Mouse (Mus musculus): ENCODE measurements at regions not wholly inside any gene's neighbourhood (a gene's known extent, or its start where the extent isn't known, plus 50 kb on each side); places are given as distances from the start of the nearest gene placed in this dataset.

DNA sequence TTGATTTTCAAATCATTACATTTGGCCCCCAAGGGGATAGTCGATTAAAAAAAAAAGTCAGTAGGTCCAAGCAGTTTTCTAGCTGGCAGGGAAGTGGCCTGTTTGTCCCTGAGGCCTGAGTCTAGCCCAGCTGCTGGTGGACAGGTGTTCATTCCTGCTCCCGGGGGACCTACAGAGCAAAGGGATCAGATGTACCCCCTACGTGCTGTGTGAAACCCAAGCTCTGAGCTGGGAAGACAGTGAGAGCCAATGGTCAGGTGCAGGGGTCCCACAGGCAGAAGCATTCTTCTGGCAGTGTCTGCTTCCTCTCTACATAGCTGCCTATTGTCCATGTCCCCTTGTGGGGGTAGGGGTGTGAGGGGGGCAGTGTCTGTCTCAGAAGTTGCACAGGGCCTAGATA lies 653.2 kb upstream of the 3110018I06Rik start:
- Histone ChIP-seq H3K9me3 (replicated peaks) (no peaks in the 10 kb centered on the region), H3K4me3 (no peak overlapping the region), H3K4me2 (no peak overlapping the region), H3K27me3 (no peaks in the 10 kb centered on the region), H3K4me1 (peaks cover 22% of the 10 kb centered on the region), H3K27ac (no peak overlapping the region), H3K36me3 (ENCODE audit: poor library complexity, severe bottlenecking) (no peaks in the 10 kb centered on the region), H3K9ac (no peak overlapping the region)
- 83% methylated on average over 3 of the region's 3 CpGs for WGBS
- no peak for ATAC-seq

DNA sequence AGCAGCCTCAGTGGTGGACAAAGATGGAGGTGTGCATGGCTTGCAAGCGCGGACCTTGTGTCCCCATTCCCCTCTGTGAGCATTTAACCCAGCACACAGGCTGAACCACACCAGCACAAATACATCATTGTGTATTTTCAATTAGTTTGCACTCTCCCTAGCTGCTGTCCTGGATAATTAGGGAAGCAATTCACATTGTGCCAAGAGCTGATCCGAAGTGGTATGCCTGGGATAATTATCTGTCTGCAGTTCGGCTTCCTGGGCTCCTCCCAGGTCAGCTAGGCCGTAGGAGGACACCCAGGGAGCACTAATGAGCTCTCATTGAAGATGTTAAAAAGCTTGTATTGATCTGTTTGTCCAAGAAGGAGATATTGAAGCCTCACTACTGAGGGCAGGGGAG lies 648.8 kb upstream of the 3110018I06Rik start:
- H3K36me3 ChIP-seq (ENCODE audit: poor library complexity, severe bottlenecking) = no peaks in the 10 kb centered on the region
- no peak overlapping the region for H3K9ac ChIP-seq
- peak; percentile 57; the same call in 1 of the 2 replicates for ATAC-seq
- no peaks in the 10 kb centered on the region for H3K9me3 ChIP-seq (replicated peaks)
- peaks cover 40% of the 10 kb centered on the region for H3K4me1 ChIP-seq
- H3K27ac ChIP-seq = peak overlapping the region; percentile 81
- H3K27me3 ChIP-seq = no peaks in the 10 kb centered on the region
- H3K4me3 ChIP-seq = no peak overlapping the region
- H3K4me2 ChIP-seq = peak overlapping the region; percentile 10; the same call in 1 of the 2 replicates
- WGBS = 5% methylated on average over 5 of the region's 5 CpGs

DNA sequence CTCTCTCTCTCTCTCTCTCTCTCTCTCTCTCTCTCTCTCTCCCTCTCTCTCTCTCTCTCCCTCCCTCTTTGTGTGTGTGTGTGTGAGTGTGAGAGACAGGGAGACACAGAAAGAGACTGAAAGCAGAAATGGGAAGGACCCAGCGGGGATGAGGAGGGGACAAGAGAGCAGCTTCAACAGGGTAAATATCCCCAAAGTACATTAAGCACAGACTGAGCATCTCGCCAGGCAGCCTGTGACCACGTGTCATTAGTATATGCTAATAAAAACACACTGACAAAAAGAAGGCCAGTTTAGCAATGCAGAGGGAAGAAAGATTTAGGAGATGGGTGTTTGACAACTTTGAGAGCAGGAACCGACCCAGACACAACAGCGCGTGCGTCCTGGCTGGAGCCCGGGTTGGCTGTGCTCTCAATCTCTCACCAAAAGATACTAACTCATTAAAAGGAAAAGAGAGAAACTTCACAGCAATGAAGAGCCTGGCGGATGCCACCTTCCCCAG lies 648.2 kb upstream of the 3110018I06Rik start:
- no peaks in the 10 kb centered on the region for H3K36me3 ChIP-seq (ENCODE audit: poor library complexity, severe bottlenecking)
- WGBS = 10% methylated on average over 9 of the region's 9 CpGs

GRCm38 (mm10) chr12:106841996-106842395 lies 646.4 kb upstream of the 3110018I06Rik start:
- H3K27me3 ChIP-seq = no peaks in the 10 kb centered on the region
- no peaks in the 10 kb centered on the region for H3K36me3 ChIP-seq (ENCODE audit: poor library complexity, severe bottlenecking)
- no peak overlapping the region for H3K4me3 ChIP-seq
- no peak overlapping the region for H3K4me2 ChIP-seq
- peak; percentile 71 for ATAC-seq
- peaks cover 40% of the 10 kb centered on the region for H3K4me1 ChIP-seq
- no peak overlapping the region for H3K9ac ChIP-seq
- 0 out of 2 replicates have a peak, but pooled peaks cover 3% of the 10 kb centered on the region for H3K9me3 ChIP-seq (replicated peaks)
- peak overlapping the region; percentile 81 for H3K27ac ChIP-seq
- WGBS = 37% methylated on average over 8 of the region's 8 CpGs

More for the DNA sequence above, 648.2 kb upstream of the 3110018I06Rik start:
- no peak; the same call in 1 of the 2 replicates for ATAC-seq
- Histone ChIP-seq H3K27ac (peak overlapping the region; percentile 81), H3K4me2 (peak overlapping the region; percentile 3), H3K9ac (no peak overlapping the region), H3K9me3 (replicated peaks) (no peaks in the 10 kb centered on the region), H3K4me1 (peaks cover 40% of the 10 kb centered on the region), H3K4me3 (no peak overlapping the region), H3K27me3 (no peaks in the 10 kb centered on the region)

DNA sequence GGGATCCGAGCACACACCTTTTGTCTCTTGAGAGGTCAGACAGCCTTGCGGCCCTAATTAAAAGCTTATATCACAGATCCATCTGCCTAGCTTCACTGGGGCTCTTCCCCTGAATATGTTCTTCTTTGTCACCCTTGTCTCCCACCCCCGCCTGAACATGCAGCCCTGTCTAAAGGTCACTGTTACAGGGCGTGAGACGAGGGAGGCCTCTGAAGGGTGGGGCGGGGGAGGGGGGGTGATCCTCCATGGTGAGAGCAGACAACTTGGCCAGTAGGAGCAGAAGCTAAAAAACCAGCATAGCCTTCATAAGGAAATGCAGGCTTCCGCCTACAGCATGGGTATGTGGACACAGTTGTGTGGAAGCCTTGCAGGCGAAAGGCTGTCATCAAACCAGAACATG lies 646.0 kb upstream of the 3110018I06Rik start:
- Histone ChIP-seq H3K36me3 (ENCODE audit: poor library complexity, severe bottlenecking) (no peaks in the 10 kb centered on the region), H3K9me3 (replicated peaks) (0 out of 2 replicates have a peak, but pooled peaks cover 3% of the 10 kb centered on the region), H3K9ac (no peak overlapping the region), H3K27me3 (no peaks in the 10 kb centered on the region), H3K4me2 (no peak overlapping the region), H3K27ac (peak overlapping the region; percentile 81), H3K4me3 (no peak overlapping the region), H3K4me1 (peaks cover 40% of the 10 kb centered on the region)
- 47% methylated on average over 8 of the region's 8 CpGs for WGBS
- no peak; the same call in 1 of the 2 replicates for ATAC-seq

DNA sequence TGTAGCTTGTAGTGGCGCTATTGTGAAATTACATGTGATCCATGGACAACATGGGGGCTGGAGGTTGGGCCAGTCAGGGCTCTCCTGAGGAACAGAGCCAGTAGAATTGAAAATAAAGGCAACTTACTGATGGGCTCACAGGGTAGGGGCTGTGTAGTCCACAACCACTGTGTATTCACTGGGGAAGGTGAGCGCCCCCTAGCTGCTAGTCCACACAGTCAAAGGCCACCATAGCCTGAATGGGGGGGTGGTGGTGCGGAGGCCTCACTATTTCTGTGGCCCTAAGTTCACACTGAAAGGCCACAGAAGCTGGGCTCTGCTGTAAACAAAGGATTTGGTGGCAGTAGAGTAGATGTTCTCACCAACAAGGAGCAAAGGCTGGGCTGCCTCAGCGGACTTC lies 636.8 kb upstream of the 3110018I06Rik start:
- Histone ChIP-seq H3K9ac (no peak overlapping the region), H3K36me3 (ENCODE audit: poor library complexity, severe bottlenecking) (no peaks in the 10 kb centered on the region), H3K9me3 (replicated peaks) (no peaks in the 10 kb centered on the region), H3K4me1 (no peaks in the 10 kb centered on the region), H3K4me2 (no peak overlapping the region), H3K4me3 (no peak overlapping the region), H3K27me3 (no peaks in the 10 kb centered on the region), H3K27ac (no peak overlapping the region)
- WGBS = 77% methylated on average over 4 of the region's 4 CpGs
- ATAC-seq = no peak

DNA sequence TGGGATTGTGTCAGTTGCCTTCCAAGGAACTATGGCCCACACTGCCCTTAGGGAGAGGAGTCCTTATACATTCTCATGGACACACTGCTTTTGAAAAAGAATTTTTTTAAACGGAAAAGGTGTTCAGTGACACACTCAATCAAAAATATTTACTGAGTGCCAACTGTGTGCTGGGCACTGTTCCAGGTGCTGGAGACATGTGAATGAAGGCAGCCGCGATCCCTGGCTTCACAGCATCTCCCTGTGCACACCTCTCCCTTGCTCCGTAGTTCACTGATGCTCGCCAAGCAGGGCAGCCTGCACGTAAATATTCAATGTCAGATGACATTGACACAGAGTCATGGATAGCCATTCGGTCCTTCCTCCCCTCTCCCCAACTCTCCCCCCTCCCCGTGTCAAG lies 635.7 kb upstream of the 3110018I06Rik start:
- Histone ChIP-seq H3K4me1 (no peaks in the 10 kb centered on the region), H3K36me3 (ENCODE audit: poor library complexity, severe bottlenecking) (no peaks in the 10 kb centered on the region), H3K27ac (no peak overlapping the region), H3K4me3 (no peak overlapping the region), H3K9me3 (replicated peaks) (no peaks in the 10 kb centered on the region), H3K9ac (no peak overlapping the region), H3K4me2 (no peak overlapping the region), H3K27me3 (no peaks in the 10 kb centered on the region)
- ATAC-seq = no peak
- 70% methylated on average over 8 of the region's 8 CpGs for WGBS

DNA sequence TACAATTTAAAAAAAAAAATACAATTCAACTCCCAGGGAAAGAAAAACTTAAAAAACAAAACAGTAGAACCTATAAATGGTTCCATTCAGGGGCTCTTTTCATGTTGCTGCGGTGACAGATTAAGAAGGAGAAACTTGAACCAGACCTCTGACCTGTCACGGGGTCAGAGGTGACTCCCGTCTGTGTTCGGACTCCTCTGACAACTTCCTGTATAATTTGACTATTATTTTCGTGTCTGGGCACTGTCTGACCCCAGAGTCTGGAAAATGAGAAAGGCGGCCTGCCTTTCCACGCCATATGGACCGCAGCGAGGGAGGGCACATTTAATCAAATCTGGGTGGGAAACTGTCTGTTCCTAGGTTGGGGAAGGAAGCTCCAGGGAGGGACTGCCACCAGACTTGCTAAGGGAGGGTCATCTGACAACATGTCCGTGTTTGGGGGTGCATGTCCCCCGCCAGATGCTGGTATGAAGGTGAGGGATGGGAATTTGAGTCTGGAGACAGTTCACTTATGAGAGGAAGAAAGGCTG lies 634.7 kb upstream of the 3110018I06Rik start:
- no peak for ATAC-seq
- no peak overlapping the region for H3K9ac ChIP-seq
- 66% methylated on average over 11 of the region's 11 CpGs for WGBS

GRCm38 (mm10) chr12:106855520-106855919 lies 632.9 kb upstream of the 3110018I06Rik start:
- Histone ChIP-seq H3K27me3 (no peaks in the 10 kb centered on the region), H3K4me3 (no peak overlapping the region), H3K27ac (no peak overlapping the region), H3K4me2 (no peak overlapping the region), H3K36me3 (ENCODE audit: poor library complexity, severe bottlenecking) (no peaks in the 10 kb centered on the region), H3K4me1 (no peaks in the 10 kb centered on the region), H3K9me3 (replicated peaks) (no peaks in the 10 kb centered on the region), H3K9ac (no peak overlapping the region)
- 68% methylated on average over 2 of the region's 2 CpGs for WGBS
- no peak for ATAC-seq

More for the DNA sequence above, 634.7 kb upstream of the 3110018I06Rik start:
- Histone ChIP-seq H3K27ac (no peak overlapping the region), H3K27me3 (no peaks in the 10 kb centered on the region), H3K4me3 (no peak overlapping the region), H3K9me3 (replicated peaks) (no peaks in the 10 kb centered on the region), H3K36me3 (ENCODE audit: poor library complexity, severe bottlenecking) (no peaks in the 10 kb centered on the region), H3K4me2 (no peak overlapping the region), H3K4me1 (no peaks in the 10 kb centered on the region)

DNA sequence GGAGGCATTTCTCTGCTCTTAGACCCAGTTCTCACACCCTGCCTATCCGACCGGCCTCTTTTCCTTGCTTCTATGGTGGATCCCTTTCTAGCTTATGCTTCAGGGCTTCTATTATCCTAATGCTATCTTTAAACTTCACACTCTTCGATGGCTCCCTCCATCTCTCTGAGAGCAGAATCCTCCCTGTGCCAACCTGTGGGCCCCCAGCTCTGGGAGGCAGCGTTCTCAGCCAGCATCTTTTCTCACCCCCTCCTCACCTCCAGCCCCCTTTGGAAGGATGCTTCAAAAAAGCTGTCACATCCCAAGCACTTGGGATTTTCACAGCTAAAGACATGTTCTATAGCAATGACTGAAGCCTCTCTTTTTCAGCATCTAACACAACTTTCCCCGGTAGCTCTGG lies 626.8 kb upstream of the 3110018I06Rik start:
- H3K4me2 ChIP-seq = no peak overlapping the region
- H3K9ac ChIP-seq = no peak overlapping the region
- no peak for ATAC-seq
- no peak overlapping the region for H3K4me3 ChIP-seq
- 87% methylated on average over 5 of the region's 5 CpGs for WGBS
- H3K27ac ChIP-seq = no peak overlapping the region
- H3K9me3 ChIP-seq (replicated peaks) = no peaks in the 10 kb centered on the region
- H3K36me3 ChIP-seq (ENCODE audit: poor library complexity, severe bottlenecking) = no peaks in the 10 kb centered on the region
- no peaks in the 10 kb centered on the region for H3K27me3 ChIP-seq
- H3K4me1 ChIP-seq = no peaks in the 10 kb centered on the region

DNA sequence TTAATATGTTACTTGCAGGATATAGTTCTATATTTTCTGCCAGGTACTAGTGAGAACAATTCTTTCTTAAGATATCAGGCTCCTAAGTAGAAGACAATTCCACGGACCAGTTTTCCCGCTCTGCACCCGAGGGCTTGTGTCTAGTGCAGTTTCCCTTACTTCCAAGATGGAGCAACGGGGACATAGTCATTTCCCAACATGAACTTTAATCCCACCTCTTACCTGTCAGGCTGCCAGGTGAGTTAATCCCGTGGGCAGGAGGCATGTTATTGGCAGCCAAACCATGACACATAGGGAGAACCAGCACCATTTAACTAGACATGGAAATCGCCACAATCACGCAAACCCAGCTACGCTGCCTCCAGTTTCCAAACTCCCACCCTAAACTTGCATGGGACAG lies 624.4 kb upstream of the 3110018I06Rik start:
- Histone ChIP-seq H3K27ac (no peak overlapping the region), H3K9ac (no peak overlapping the region), H3K4me2 (no peak overlapping the region), H3K4me3 (no peak overlapping the region), H3K36me3 (ENCODE audit: poor library complexity, severe bottlenecking) (no peaks in the 10 kb centered on the region), H3K4me1 (no peaks in the 10 kb centered on the region), H3K27me3 (no peaks in the 10 kb centered on the region), H3K9me3 (replicated peaks) (no peaks in the 10 kb centered on the region)
- ATAC-seq = no peak
- WGBS = 91% methylated on average over 8 of the region's 8 CpGs

DNA sequence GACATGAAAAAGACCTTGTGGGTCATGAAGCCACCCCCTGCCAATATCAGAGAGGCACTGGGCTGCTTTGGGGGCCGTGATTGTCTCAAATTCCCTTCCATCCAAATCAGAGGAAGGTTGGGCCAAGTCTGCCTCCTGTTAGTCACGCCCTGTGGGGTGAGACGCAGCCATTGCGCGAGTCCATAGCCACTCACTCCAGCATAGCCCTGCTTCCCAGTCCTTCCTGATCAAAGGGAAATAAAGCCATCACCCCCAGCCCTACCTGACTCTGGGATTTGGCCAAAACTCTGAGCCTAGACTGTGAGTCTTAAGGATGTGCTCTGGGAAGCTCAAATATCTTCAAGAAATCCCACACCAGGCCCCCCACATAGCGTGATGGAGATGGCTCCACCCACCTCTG lies 620.4 kb upstream of the 3110018I06Rik start:
- H3K27ac ChIP-seq = no peak overlapping the region
- no peak overlapping the region for H3K4me2 ChIP-seq
- H3K9me3 ChIP-seq (replicated peaks) = no peaks in the 10 kb centered on the region
- 85% methylated on average over 6 of the region's 6 CpGs for WGBS
- H3K4me1 ChIP-seq = no peaks in the 10 kb centered on the region
- no peaks in the 10 kb centered on the region for H3K36me3 ChIP-seq (ENCODE audit: poor library complexity, severe bottlenecking)
- no peaks in the 10 kb centered on the region for H3K27me3 ChIP-seq
- no peak for ATAC-seq
- no peak overlapping the region for H3K9ac ChIP-seq
- no peak overlapping the region for H3K4me3 ChIP-seq

DNA sequence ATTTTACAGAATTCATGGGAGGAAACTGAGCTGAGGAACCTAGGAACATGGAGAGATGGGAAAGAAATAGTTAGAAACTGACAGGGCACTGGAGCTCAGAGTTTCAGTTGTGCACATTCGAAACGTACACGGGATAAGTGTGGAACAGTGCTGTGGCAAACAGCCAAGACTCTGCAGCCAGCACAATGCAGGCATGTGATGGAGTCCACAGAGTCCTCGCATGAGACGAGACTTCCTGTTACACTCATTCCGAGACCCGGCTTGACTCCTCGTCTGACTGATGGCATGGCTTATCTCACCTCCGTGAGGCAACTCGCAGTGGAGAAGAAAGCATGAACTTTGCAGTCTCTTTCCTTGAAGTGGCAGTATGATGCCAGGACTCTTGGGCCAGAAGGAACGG lies 617.0 kb upstream of the 3110018I06Rik start:
- H3K4me1 ChIP-seq = no peaks in the 10 kb centered on the region
- H3K9me3 ChIP-seq (replicated peaks) = no peaks in the 10 kb centered on the region
- no peak overlapping the region for H3K4me3 ChIP-seq
- no peak overlapping the region for H3K9ac ChIP-seq
- no peak overlapping the region for H3K27ac ChIP-seq
- H3K4me2 ChIP-seq = no peak overlapping the region
- no peaks in the 10 kb centered on the region for H3K36me3 ChIP-seq (ENCODE audit: poor library complexity, severe bottlenecking)
- no peaks in the 10 kb centered on the region for H3K27me3 ChIP-seq
- no peak for ATAC-seq
- 80% methylated on average over 11 of the region's 11 CpGs for WGBS
